Mouse (Mus musculus) hindbrain, embryonic 13.5 days (tissue): ENCODE data around the gene Olfr1258. TPM values are rescaled to one million over a fixed set of nuclear protein-coding genes. Genes with fewer than 3 reads are reported as not detected.
"Not testable (repeated sequence)": the region's sequence is repeated elsewhere in the genome, so short reads cannot be mapped to it uniquely, and the experiment has no call there.

Experiments used
- ATAC-seq: fragments of 200-750 bp; cut with Nextera tagmentation; 2 replicates; pipeline ENCODE4 v1.8.0; 2017; ENCODE audit warnings: moderate TSS enrichment; ENCODE audit not compliant: low FRiP score
- H3K27ac ChIP-seq: fragments of 300-500 bp; sonication (generic); 2 replicates; pipeline ENCODE4 v1.5.1; 2015; ENCODE audit warnings: inconsistent platforms, mild to moderate bottlenecking, moderate library complexity
- H3K27me3 ChIP-seq: fragments of 300-500 bp; sonication (generic); 2 replicates; pipeline ENCODE4 v1.6.1; 2015; ENCODE audit warnings: mild to moderate bottlenecking, inconsistent platforms
- H3K36me3 ChIP-seq: fragments of 300-500 bp; sonication (generic); 2 replicates; pipeline ENCODE4 v1.6.1; 2015; ENCODE audit warnings: mild to moderate bottlenecking, inconsistent platforms
- H3K4me1 ChIP-seq: fragments of 300-500 bp; sonication (generic); replicated peaks from 2 replicates; pipeline ENCODE4 v1.6.1; 2015; ENCODE audit warnings: inconsistent platforms
- H3K4me2 ChIP-seq: fragments of 300-500 bp; sonication (generic); 2 replicates; pipeline ENCODE4 v1.6.1; 2015; ENCODE audit warnings: inconsistent platforms, mild to moderate bottlenecking, moderate library complexity
- H3K4me3 ChIP-seq: fragments of 300-500 bp; sonication (generic); 2 replicates; pipeline ENCODE4 v1.5.1; 2015; ENCODE audit warnings: mild to moderate bottlenecking, inconsistent platforms
- H3K9ac ChIP-seq: fragments of 300-500 bp; sonication (generic); 2 replicates; pipeline ENCODE4 v1.6.1; 2015; ENCODE audit warnings: mild to moderate bottlenecking, inconsistent platforms
- H3K9me3 ChIP-seq: fragments of 300-500 bp; sonication (generic); 2 replicates; pipeline ENCODE4 v1.6.1; 2016; ENCODE audit warnings: inconsistent platforms
- WGBS: fragments of 180-500 bp; shearing (Covaris S2); methylation state at CpG from one replicate; pipeline ENCODE4 v1.1.7; 2015; 5-methylcytosine and 5-hydroxymethylcytosine counted together
- polyA plus RNA-seq: library from polyadenylated mRNA; unstranded; fragments of >200 nt; fragmentation: Nextera tagmentation; extraction: Ambion mirVana; gene quantifications from 2 replicates; pipeline ENCODE4 v1.2.1, GENCODE M21; 2015

Gene Olfr1258
- polyA plus RNA-seq, result not detected in 2 replicates

GRCm38 (mm10) chr2:89927009-89927408 lies at the start of gene Olfr1258:
TSS of gene Olfr1258 (plus strand) at chr2:89927309.
- H3K27ac ChIP-seq, result no peak within 1 kb of the TSS
- no peaks in the 10 kb centered on the region for H3K36me3 ChIP-seq
- ATAC-seq, result no peak
- H3K4me2 ChIP-seq, result no peak within 1 kb of the TSS
- no peak within 1 kb of the TSS for H3K9ac ChIP-seq
- H3K4me3 ChIP-seq, result no peak within 1 kb of the TSS
- H3K4me1 ChIP-seq, result no peaks in the 10 kb centered on the region
- no peaks in the 10 kb centered on the region for H3K27me3 ChIP-seq
- no peaks in the 10 kb centered on the region for H3K9me3 ChIP-seq

GRCm38 (mm10) chr2:89878137-89878536 lies 49.0 kb upstream of the Olfr1258 start, which contains the start of gene Olfr1257:
TSS of gene Olfr1257 (plus strand) at chr2:89878437.
- 87% methylated on average over 1 of the region's 1 CpGs for WGBS
- Histone ChIP-seq H3K9ac (no peak within 1 kb of the TSS), H3K4me2 (no peak within 1 kb of the TSS), H3K27ac (no peak within 1 kb of the TSS), H3K4me1 (no peaks in the 10 kb centered on the region), H3K36me3 (no peaks in the 10 kb centered on the region), H3K4me3 (no peak within 1 kb of the TSS), H3K9me3 (no peaks in the 10 kb centered on the region), H3K27me3 (no peaks in the 10 kb centered on the region)
- ATAC-seq, result no peak

GRCm38 (mm10) chr2:89912616-89913015 lies 14.5 kb upstream of the Olfr1258 start:
- not testable (repeated sequence) for H3K4me1 ChIP-seq, H3K9ac ChIP-seq, H3K36me3 ChIP-seq, ATAC-seq, H3K4me2 ChIP-seq, H3K9me3 ChIP-seq, H3K27ac ChIP-seq, H3K4me3 ChIP-seq, H3K27me3 ChIP-seq
- 96% methylated on average over 9 of the region's 9 CpGs for WGBS

DNA sequence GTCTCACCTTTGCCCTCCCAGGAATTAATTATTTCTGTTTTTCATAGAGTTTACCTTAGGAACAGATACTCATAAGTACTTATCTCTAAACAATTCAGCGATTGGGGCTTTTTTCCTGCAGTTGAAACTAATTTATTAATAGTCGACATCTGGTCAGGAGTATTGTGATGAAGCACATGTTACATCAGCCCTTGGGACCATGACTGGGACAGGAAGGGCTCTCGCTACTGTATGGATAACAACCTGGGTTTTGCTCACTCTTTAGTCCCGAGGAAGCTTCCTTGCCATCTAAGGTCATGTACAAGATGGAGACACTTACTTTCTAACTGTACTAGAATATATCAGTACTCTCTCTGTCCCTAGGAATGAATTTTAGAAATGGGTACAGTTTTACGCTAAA lies 21.5 kb downstream of the Olfr1258 start, which contains the start of gene Olfr1259:
Gene Olfr1259, minus strand, starts transcription at position 101 of the 400 bp plus-strand sequence.
- Histone ChIP-seq H3K36me3 (no peaks in the 10 kb centered on the region), H3K9ac (no peak within 1 kb of the TSS), H3K4me1 (no peaks in the 10 kb centered on the region), H3K4me3 (no peak within 1 kb of the TSS), H3K4me2 (no peak within 1 kb of the TSS), H3K9me3 (no peaks in the 10 kb centered on the region), H3K27me3 (no peaks in the 10 kb centered on the region), H3K27ac (no peak within 1 kb of the TSS)
- 87% methylated on average over 5 of the region's 5 CpGs for WGBS
- ATAC-seq, result no peak

DNA sequence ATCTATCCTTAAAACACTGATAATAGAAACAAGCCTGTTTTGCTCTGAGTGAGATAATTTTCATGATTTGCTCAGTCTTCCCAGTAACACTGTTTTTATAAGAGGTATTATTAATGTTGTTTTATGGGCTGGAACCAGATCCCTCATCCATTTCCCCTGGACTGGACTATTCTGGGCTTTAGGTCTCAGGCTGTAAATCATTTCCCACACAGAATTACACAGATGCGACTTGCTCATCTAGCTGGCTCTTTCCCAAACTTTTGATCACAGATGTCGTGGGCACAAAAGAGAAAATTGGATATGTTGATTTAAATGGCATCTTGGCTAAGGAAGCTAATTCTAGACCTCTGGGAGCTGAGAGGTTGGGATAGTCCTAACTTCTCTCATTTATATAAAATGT lies 47.1 kb downstream of the Olfr1258 start, which contains the start of gene Olfr1260:
Gene Olfr1260, plus strand, starts transcription at position 157 of the 400 bp plus-strand sequence.
- H3K4me3 ChIP-seq, result no peak within 1 kb of the TSS
- no peaks in the 10 kb centered on the region for H3K4me1 ChIP-seq
- H3K27ac ChIP-seq, result no peak within 1 kb of the TSS
- WGBS, result 64% methylated on average over 2 of the region's 2 CpGs
- H3K36me3 ChIP-seq, result no peaks in the 10 kb centered on the region
- H3K9me3 ChIP-seq, result no peaks in the 10 kb centered on the region
- H3K27me3 ChIP-seq, result no peaks in the 10 kb centered on the region
- H3K4me2 ChIP-seq, result no peak within 1 kb of the TSS
- H3K9ac ChIP-seq, result no peak within 1 kb of the TSS
- no peak for ATAC-seq

DNA sequence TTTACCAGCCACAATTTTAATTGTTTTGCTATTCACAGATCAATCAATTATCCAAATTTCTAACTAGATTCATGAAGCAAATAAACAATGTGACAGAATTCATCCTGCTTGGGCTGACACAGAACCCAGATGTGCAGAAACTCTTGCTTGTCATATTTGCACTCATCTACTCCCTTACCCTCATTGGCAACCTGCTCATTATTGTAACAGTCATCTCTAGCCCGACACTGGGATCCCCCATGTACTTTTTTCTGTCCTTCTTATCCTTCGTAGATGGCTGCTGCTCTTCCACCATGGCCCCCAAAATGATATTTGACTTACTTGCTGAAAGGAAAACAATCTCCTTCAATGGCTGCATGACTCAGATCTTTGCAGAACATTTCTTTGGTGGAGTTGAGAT lies 50.6 kb downstream of the Olfr1258 start:
- Histone ChIP-seq H3K4me1 (no peaks in the 10 kb centered on the region), H3K4me3 (no peak overlapping the region), H3K36me3 (no peaks in the 10 kb centered on the region), H3K27me3 (no peaks in the 10 kb centered on the region), H3K4me2 (no peak overlapping the region), H3K9ac (no peak overlapping the region), H3K9me3 (no peaks in the 10 kb centered on the region), H3K27ac (no peak overlapping the region)
- no peak for ATAC-seq
- 90% methylated on average over 2 of the region's 2 CpGs for WGBS

Other genes starting within 250 kb of the Olfr1258 start
- gene Olfr1252, start 202.3 kb upstream of the Olfr1258 start, polyA plus RNA-seq, result not detected in 2 replicates
- not detected in 2 replicates for gene Olfr1253, start 170.2 kb upstream of the Olfr1258 start, polyA plus RNA-seq
- not detected in 2 replicates for gene Olfr1254, start 133.7 kb upstream of the Olfr1258 start, polyA plus RNA-seq
- not detected in 2 replicates for gene Olfr1255, start 115.3 kb upstream of the Olfr1258 start, polyA plus RNA-seq
- not detected in 2 replicates for gene Olfr1256, start 85.8 kb upstream of the Olfr1258 start, polyA plus RNA-seq
- gene Olfr48, start 79.1 kb upstream of the Olfr1258 start, polyA plus RNA-seq, result 0.19 TPM in 1 of 2 replicates, not detected in the other
- not detected in 2 replicates for gene Olfr1257, start 48.9 kb upstream of the Olfr1258 start, polyA plus RNA-seq
- gene Olfr1259, start 21.4 kb downstream of the Olfr1258 start, polyA plus RNA-seq, result not detected in 2 replicates
- gene Olfr1260, start 47.0 kb downstream of the Olfr1258 start, polyA plus RNA-seq, result not detected in 2 replicates
- gene Olfr1261, start 63.9 kb downstream of the Olfr1258 start, polyA plus RNA-seq, result not detected in 2 replicates
- not detected in 2 replicates for gene Olfr1262, start 72.8 kb downstream of the Olfr1258 start, polyA plus RNA-seq
- not detected in 2 replicates for gene Olfr1263, start 84.8 kb downstream of the Olfr1258 start, polyA plus RNA-seq
- gene Olfr1264, start 98.3 kb downstream of the Olfr1258 start, polyA plus RNA-seq, result not detected in 2 replicates
- gene Olfr1265, start 108.0 kb downstream of the Olfr1258 start, polyA plus RNA-seq, result not detected in 2 replicates
- gene Olfr140, start 136.3 kb downstream of the Olfr1258 start, polyA plus RNA-seq, result not detected in 2 replicates
- gene Olfr1269, start 194.1 kb downstream of the Olfr1258 start, polyA plus RNA-seq, result not detected in 2 replicates
- gene Olfr32, start 215.0 kb downstream of the Olfr1258 start, polyA plus RNA-seq, result 0.06 TPM in 1 of 2 replicates, not detected in the other
- gene Olfr1270, start 225.8 kb downstream of the Olfr1258 start, polyA plus RNA-seq, result not detected in 2 replicates